Mouse (Mus musculus) inflammation-experienced regulatory T-cells (primary cell): Measurements from ENCODE around the gene Tpp1. TPM values are rescaled to one million over a fixed set of nuclear protein-coding genes. Genes with fewer than 3 reads are reported as not detected.

Experiments used
- polyA plus RNA-seq, 2 experiments: library from polyadenylated mRNA; unstranded; fragments of 100-300 nt; shearing (Covaris generic); gene quantifications; one replicate each; pipeline ENCODE4 v1.2.1; 2017

Tpp1 gene
- polyA plus RNA-seq, result 100 to 1,000 TPM in 1 of 2 experiments, 10 to 100 TPM in 1; 99.7 to 111 TPM

GRCm38 (mm10) chr7:105751491-105752433, at the start of gene Tpp1:
Tpp1 (minus strand) TSS chr7:105752235.

GRCm38 (mm10) chr7:105787285-105788140, 35.5 kb upstream of the Tpp1 start, which contains the start of gene Dchs1:
Dchs1 (minus strand) TSS chr7:105787654.

GRCm38 (mm10) chr7:105743926-105744590, 8.0 kb downstream of the Tpp1 start, which contains the start of gene Taf10:
Taf10 (minus strand) TSS chr7:105744361.

GRCm38 (mm10) chr7:105736911-105737521, 15.0 kb downstream of the Tpp1 start, which contains the start of gene Rrp8:
Rrp8 (minus strand) TSS chr7:105737385.

GRCm38 (mm10) chr7:105736264-105736901, 15.7 kb downstream of the Tpp1 start, which contains the start of gene Ilk:
Ilk (plus strand) TSS chr7:105736592.

Other genes with a start within 250 kb of the Tpp1 start
- gene Smpd1, start 197.9 kb downstream of the Tpp1 start, polyA plus RNA-seq, result 10 to 100 TPM; 34.0 to 40.5 TPM
- gene Apbb1, start 170.6 kb downstream of the Tpp1 start, polyA plus RNA-seq, result 10 to 100 TPM in 1 of 2 experiments, 1 to 10 TPM in 1; 6.6 to 10.5 TPM
- gene Hpx, start 152.1 kb downstream of the Tpp1 start, polyA plus RNA-seq, result under 1 TPM in 1 of 2 experiments, not detected in 1; 0.18 TPM
- gene Trim3, start 118.7 kb downstream of the Tpp1 start, polyA plus RNA-seq, result 10 to 100 TPM; 11.2 to 12.0 TPM
- gene Timm10b, start 112.2 kb downstream of the Tpp1 start, polyA plus RNA-seq, result 100 to 1,000 TPM; 181 to 212 TPM
- gene Arfip2, start 111.8 kb downstream of the Tpp1 start, polyA plus RNA-seq, result 10 to 100 TPM; 21.0 to 25.3 TPM
- gene Gm45799, start 111.7 kb downstream of the Tpp1 start, polyA plus RNA-seq, result 1 to 10 TPM; 4.6 to 8.9 TPM
- 1 to 10 TPM; 1.2 to 2.3 TPM for gene Dnhd1, start 101.4 kb downstream of the Tpp1 start, polyA plus RNA-seq
- gene Ilk, start 15.6 kb downstream of the Tpp1 start, polyA plus RNA-seq, result 100 to 1,000 TPM; 198 to 260 TPM
- 10 to 100 TPM; 38.2 to 51.2 TPM for gene Rrp8, start 14.8 kb downstream of the Tpp1 start, polyA plus RNA-seq
- gene Taf10, start 7.9 kb downstream of the Tpp1 start, polyA plus RNA-seq, result 100 to 1,000 TPM; 333 to 336 TPM
- gene Dchs1, start 35.4 kb upstream of the Tpp1 start, polyA plus RNA-seq, result 1 to 10 TPM in 1 of 2 experiments, not detected in 1; 1.3 TPM
- gene Mrpl17, start 58.9 kb upstream of the Tpp1 start, polyA plus RNA-seq, result 100 to 1,000 TPM; 123 to 128 TPM
- gene Gm4070, start 201.7 kb upstream of the Tpp1 start, polyA plus RNA-seq, result 100 to 1,000 TPM in 1 of 2 experiments, 10 to 100 TPM in 1; 80.7 to 155 TPM